Mouse (Mus musculus): ENCODE data around the gene Mybl2. TPM values are rescaled to one million over a fixed set of nuclear protein-coding genes. Genes with fewer than 3 reads are reported as not detected.

Gene Mybl2
- polyA plus RNA-seq, 1 experiment from 2014 or later: 71.7 TPM

DNA sequence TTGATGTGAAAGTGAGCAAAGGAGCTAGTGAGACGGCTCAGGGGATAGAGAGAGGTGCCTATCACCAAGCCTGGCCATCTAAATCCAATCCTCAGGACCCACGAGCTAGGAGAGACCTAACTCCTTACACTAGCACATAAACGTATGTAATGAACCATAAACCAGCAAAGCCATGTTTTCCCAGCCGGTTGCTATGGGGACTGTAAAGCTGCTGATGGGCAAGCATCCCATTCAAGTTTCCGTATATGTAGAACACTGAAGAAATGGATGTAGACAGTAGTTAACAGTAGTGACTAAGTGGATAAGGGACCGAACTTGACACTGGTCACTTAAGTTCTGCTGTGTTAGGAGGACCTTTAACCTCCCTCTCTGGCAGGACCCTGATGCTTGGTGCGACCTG, 19.5 kb downstream of the Mybl2 start:
- Histone ChIP-seq H3K4me1 (no peaks in the 10 kb centered on the region; the same call in 1 of the 2 replicates), H3K27ac (no peak overlapping the region), H3K9ac (no peak overlapping the region), H3K27me3 (replicated peaks) (no peaks in the 10 kb centered on the region), H3K9me3 (replicated peaks) (no peaks in the 10 kb centered on the region), H3K36me3 (peaks cover 99% of the 10 kb centered on the region), H3K4me2 (no peak overlapping the region), H3K4me3 (no peak overlapping the region)
- 83% methylated on average over 7 of the region's 7 CpGs for WGBS (ENCODE audit: insufficient replicate concordance)
- no peak for ATAC-seq

DNA sequence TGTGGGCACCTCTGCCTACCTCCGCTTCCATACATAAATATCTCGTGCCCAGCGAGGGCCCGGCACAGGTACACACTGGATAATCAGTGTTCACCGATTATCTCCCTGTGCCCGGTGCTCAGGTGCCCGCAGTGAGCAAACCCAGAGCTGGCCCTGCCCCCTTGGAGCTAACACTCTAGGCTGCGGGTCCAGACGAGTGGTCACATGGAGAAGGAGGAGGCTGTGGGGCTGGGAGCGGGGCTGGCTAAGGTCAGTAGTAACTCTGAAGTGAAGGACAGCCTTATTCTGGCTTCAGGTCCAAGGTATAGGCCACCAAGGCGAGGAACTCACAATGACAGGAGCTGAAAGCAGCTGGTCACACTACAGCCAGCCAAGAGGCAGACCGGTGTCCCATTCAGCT, 20.3 kb downstream of the Mybl2 start:
- H3K9me3 ChIP-seq (replicated peaks): no peaks in the 10 kb centered on the region
- WGBS (ENCODE audit: insufficient replicate concordance): 88% methylated on average over 12 of the region's 12 CpGs
- no peaks in the 10 kb centered on the region; the same call in 1 of the 2 replicates for H3K4me1 ChIP-seq
- no peak for ATAC-seq
- H3K4me2 ChIP-seq: no peak overlapping the region
- no peak overlapping the region for H3K4me3 ChIP-seq
- no peak overlapping the region for H3K9ac ChIP-seq
- no peak overlapping the region for H3K27ac ChIP-seq
- H3K27me3 ChIP-seq (replicated peaks): no peaks in the 10 kb centered on the region
- peaks cover 99% of the 10 kb centered on the region for H3K36me3 ChIP-seq

DNA sequence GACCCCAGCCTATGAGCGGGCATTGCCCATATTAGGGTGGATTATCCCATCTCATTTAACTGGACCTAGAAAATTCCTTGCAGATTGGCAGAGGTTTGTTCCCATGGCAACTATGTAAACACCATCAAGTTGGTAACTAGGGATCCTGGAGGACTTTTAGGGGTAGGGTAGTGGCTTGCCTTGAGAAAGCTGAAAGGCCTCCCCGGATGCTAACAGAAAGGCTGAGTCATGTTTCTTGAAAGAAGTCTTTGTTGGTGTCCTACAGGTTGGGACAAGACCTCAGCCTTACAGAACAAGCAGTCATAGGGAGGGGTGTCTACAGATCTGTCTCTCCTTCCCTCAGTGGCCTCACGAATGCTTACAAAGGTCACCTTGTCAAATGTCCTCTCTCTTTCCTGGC, 20.7 kb downstream of the Mybl2 start:
- Histone ChIP-seq H3K27ac (no peak overlapping the region), H3K4me1 (no peaks in the 10 kb centered on the region; the same call in 1 of the 2 replicates), H3K4me3 (no peak overlapping the region), H3K36me3 (peaks cover 98% of the 10 kb centered on the region), H3K27me3 (replicated peaks) (no peaks in the 10 kb centered on the region), H3K4me2 (no peak overlapping the region), H3K9ac (no peak overlapping the region), H3K9me3 (replicated peaks) (no peaks in the 10 kb centered on the region)
- ATAC-seq: no peak
- 83% methylated on average over 3 of the region's 3 CpGs for WGBS (ENCODE audit: insufficient replicate concordance)

DNA sequence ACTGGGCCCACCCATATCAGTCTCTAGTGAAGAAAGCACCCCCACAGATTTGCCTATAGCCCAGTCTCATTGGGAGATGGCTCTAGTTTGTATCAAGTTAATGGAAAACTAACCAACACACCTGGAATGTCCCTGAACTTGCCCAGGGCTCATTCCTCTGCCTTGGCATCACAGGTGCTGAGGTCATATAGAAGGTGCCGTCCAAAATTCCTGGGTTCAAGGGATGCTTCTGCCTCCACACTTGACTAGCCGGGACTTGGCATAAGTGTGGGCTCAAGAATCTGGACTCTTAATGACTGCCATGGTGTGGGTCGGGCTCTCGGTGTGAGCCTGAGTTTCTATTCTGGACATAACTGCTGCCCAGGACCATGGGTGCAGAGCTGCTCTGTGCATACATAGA, 24.6 kb downstream of the Mybl2 start:
- no peak overlapping the region for H3K4me2 ChIP-seq
- no peaks in the 10 kb centered on the region for H3K9me3 ChIP-seq (replicated peaks)
- WGBS (ENCODE audit: insufficient replicate concordance): 90% methylated on average over 4 of the region's 4 CpGs
- H3K27ac ChIP-seq: no peak overlapping the region
- no peak for ATAC-seq
- no peak overlapping the region for H3K4me3 ChIP-seq
- peaks cover 93% of the 10 kb centered on the region for H3K36me3 ChIP-seq
- H3K27me3 ChIP-seq (replicated peaks): no peaks in the 10 kb centered on the region
- H3K9ac ChIP-seq: no peak overlapping the region
- H3K4me1 ChIP-seq: peaks cover 3% of the 10 kb centered on the region; the same call in 1 of the 2 replicates

DNA sequence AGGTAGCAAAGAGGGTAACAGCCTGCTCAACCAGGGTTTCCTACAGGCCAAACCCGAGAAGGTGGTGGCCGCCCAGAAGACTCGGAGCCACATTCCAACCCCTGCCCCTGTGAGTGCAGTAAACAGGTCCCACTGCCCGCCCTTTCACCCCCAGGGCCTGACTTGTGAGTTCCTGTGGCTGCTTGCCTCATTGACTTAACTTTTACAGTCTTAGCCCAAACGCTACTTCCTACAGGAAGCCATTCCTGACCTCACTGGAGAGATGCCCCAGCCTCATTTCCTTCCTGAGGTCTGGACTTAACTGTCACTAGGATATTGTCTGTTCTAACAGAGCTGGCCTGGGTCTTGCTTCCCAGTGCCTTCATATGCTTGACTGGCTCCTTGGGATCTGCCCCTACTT, 28.1 kb downstream of the Mybl2 start:
- Histone ChIP-seq H3K9ac (no peak overlapping the region), H3K27ac (no peak overlapping the region), H3K4me3 (no peak overlapping the region), H3K36me3 (peaks cover 70% of the 10 kb centered on the region), H3K9me3 (replicated peaks) (no peaks in the 10 kb centered on the region), H3K4me2 (no peak overlapping the region), H3K4me1 (0 out of 2 replicates have a peak, but pooled peaks cover 3% of the 10 kb centered on the region), H3K27me3 (replicated peaks) (no peaks in the 10 kb centered on the region)
- ATAC-seq: peak; percentile 24
- WGBS (ENCODE audit: insufficient replicate concordance): 58% methylated on average over 5 of the region's 5 CpGs

DNA sequence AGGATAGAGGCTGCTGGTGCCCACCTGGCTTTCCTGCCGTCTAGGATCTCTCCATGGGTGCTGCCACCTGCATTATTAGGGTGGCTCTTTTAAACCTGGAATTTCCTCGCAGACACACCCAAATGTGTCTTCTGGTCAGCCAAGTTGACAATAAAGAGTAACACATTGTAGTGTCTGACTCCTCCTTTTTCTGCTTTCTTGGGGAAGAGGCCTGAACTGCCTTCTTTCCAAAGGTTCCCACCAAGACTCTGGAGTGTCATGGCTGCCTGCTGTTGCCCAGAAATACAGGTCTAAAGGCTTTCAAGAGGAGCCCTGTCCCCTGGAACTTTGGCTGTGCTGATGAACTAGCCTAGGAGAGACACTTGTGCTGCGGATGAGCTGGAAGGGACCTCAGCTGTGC, 30.0 kb downstream of the Mybl2 start:
- Histone ChIP-seq H3K4me2 (no peak overlapping the region), H3K27me3 (replicated peaks) (no peaks in the 10 kb centered on the region), H3K9me3 (replicated peaks) (no peaks in the 10 kb centered on the region), H3K36me3 (peaks cover 50% of the 10 kb centered on the region), H3K4me3 (no peak overlapping the region), H3K27ac (no peak overlapping the region), H3K9ac (no peak overlapping the region), H3K4me1 (0 out of 2 replicates have a peak, but pooled peaks cover 3% of the 10 kb centered on the region)
- no peak for ATAC-seq
- 83% methylated on average over 3 of the region's 3 CpGs for WGBS (ENCODE audit: insufficient replicate concordance)

DNA sequence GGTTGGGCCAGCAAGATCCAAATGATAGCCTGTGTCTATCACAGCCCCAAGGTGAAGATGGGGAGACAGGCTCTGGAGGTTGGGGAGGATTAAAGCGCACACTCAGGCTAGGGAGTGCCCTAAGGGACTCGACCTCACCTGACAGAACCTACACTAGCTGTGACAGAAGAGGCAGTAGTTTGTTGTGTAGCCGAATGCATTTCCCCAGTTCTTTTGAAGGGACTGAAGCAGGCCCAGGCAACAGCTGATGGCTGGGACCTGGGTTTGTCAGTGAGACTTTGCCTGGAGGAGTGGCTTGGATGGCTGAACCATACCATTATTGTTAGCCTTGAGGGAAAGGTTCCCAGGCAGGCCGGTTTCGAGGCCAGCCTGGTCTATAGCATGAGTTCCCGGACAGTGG, 30.6 kb downstream of the Mybl2 start:
- H3K4me2 ChIP-seq: no peak overlapping the region
- H3K4me3 ChIP-seq: no peak overlapping the region
- no peaks in the 10 kb centered on the region for H3K9me3 ChIP-seq (replicated peaks)
- ATAC-seq: no peak
- H3K36me3 ChIP-seq: peaks cover 45% of the 10 kb centered on the region
- H3K9ac ChIP-seq: no peak overlapping the region
- H3K27me3 ChIP-seq (replicated peaks): no peaks in the 10 kb centered on the region
- H3K4me1 ChIP-seq: 0 out of 2 replicates have a peak, but pooled peaks cover 3% of the 10 kb centered on the region
- no peak overlapping the region for H3K27ac ChIP-seq
- WGBS (ENCODE audit: insufficient replicate concordance): 76% methylated on average over 6 of the region's 6 CpGs

DNA sequence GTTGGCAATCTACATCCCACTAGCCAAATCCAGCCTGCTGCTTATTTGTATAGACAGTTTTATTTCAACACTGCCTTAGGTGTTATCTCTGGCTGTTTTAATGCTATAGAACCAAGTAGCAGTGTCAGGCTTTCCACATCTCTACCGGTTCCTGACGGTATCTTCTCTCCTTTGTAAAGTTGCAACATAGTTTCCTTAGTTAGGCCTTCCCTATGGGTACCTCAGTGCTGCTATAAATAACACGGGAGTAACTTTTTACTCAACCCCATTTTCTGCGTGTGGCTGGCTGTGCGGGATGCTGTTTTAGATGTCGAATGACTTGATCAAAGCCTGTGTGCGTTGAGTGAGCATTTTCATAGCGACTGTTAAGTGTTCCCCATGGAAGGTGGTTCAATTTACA, 32.1 kb downstream of the Mybl2 start:
- Histone ChIP-seq H3K36me3 (peaks cover 32% of the 10 kb centered on the region), H3K27ac (no peak overlapping the region), H3K4me2 (no peak overlapping the region), H3K4me3 (no peak overlapping the region), H3K4me1 (0 out of 2 replicates have a peak, but pooled peaks cover 3% of the 10 kb centered on the region), H3K9me3 (replicated peaks) (no peaks in the 10 kb centered on the region), H3K9ac (no peak overlapping the region), H3K27me3 (replicated peaks) (no peaks in the 10 kb centered on the region)
- 44% methylated on average over 8 of the region's 8 CpGs for WGBS (ENCODE audit: insufficient replicate concordance)
- ATAC-seq: no peak

DNA sequence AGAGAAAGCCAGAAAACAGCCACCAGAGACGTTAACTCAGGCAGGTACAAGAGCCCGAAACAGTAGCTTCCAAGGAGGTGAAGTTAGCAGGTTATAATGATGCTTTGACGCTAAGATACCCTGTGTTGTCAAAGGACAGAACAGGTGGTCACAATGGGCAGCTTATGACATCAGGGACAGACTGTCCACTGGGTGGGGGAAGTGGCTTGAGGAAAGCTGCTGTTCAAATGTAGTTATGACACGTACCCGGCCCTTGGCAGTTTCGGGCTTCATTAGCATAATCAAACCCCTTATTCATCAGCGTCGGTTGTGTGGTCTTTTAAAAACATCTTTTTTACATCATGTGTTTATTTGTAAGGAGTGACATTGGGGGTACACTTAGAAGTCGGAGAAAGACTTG, 33.2 kb downstream of the Mybl2 start, which contains the start of gene Gtsf1l:
Gene Gtsf1l (minus strand): TSS at position 128 of the 400 bp plus-strand sequence.
- Histone ChIP-seq H3K4me3 (no peak within 1 kb of the TSS), H3K9me3 (replicated peaks) (no peaks in the 10 kb centered on the region), H3K4me2 (no peak within 1 kb of the TSS), H3K4me1 (no peaks in the 10 kb centered on the region), H3K27me3 (replicated peaks) (no peaks in the 10 kb centered on the region), H3K27ac (no peak within 1 kb of the TSS), H3K9ac (no peak within 1 kb of the TSS), H3K36me3 (peaks cover 21% of the 10 kb centered on the region)
- WGBS (ENCODE audit: insufficient replicate concordance): 71% methylated on average over 9 of the region's 9 CpGs
- no peak for ATAC-seq

DNA sequence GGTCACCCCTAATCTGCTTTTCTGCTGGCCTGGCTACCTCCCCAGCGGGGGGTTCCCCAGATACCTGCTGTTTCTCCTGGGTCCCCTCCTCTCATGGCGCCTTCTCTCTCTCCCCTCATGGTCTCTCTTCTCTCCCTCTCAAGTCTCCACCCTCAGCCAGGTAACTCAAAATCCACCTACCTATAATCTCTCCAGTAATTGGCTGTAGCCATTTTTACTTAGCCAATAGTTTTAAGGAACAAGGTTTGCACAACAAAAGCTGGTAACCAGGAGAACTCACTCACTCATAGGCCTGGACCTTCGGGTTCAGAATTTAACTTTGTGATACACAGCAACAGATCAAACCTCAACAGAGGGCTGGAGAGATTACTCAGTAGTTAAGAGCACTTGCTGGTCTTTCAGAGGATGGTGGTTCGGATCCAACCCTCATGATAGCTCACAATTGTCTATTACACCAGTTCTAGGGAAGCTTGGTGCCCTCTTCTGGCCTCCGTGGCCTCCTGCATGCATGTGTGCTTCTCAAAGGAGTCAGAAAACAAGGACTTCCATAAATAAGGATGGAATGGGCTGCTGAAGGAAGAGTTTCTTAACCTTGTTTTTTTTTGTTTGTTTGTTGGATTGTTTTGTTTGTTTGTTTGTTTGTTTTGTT, 35.1 kb downstream of the Mybl2 start:
- Histone ChIP-seq H3K27me3 (replicated peaks) (no peaks in the 10 kb centered on the region), H3K9ac (no peak overlapping the region), H3K4me2 (no peak overlapping the region), H3K4me3 (no peak overlapping the region), H3K36me3 (peaks cover 6% of the 10 kb centered on the region), H3K27ac (no peak overlapping the region), H3K9me3 (replicated peaks) (no peaks in the 10 kb centered on the region), H3K4me1 (no peaks in the 10 kb centered on the region)
- ATAC-seq: no peak
- WGBS (ENCODE audit: insufficient replicate concordance): 50% methylated on average over 5 of the region's 5 CpGs

DNA sequence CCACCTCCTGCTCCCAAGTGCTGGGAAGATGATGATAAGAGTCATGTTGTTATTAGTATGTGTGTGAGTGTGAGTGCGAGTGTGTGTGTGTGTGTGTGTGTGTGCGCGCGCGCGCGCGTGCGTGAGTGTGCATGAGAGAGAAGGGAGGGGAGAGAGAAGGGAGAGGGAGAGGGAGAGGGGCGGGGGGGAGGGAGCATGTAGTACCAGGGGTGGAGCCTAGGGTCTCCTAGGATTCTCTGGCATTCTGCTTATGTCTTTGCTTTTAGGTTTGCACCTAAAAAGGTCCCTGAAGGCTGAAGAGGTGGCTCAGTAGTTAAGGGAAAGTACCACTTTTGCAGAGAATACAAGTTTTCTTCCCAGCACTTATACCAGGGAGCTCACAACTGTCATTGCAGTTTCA, 40.4 kb downstream of the Mybl2 start:
- Histone ChIP-seq H3K27ac (no peak overlapping the region), H3K4me2 (no peak overlapping the region), H3K9ac (no peak overlapping the region), H3K9me3 (replicated peaks) (no peaks in the 10 kb centered on the region), H3K4me3 (no peak overlapping the region), H3K36me3 (no peaks in the 10 kb centered on the region), H3K27me3 (replicated peaks) (no peaks in the 10 kb centered on the region; the same call in 1 of the 2 replicates), H3K4me1 (no peaks in the 10 kb centered on the region)
- no peak for ATAC-seq
- WGBS (ENCODE audit: insufficient replicate concordance): 85% methylated on average over 10 of the region's 10 CpGs

DNA sequence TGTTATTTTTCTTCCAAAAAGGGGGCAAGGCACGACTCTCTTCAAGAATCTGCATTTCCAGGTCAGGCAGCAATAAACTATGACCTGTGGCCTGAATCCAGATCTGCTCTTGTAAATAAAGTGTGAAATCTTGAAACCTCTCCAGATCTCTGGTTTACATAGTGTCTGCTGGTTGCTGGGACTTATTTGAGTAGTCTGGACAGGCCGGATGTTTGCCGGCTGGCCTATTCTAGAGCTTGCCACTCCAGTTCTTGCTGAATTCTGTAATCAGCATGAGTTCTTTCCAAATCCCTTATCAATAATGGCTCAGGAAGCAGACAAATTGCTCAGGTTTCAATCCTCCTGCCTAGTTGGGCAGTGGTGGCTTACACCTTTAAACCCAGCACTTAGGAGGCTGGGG, 41.3 kb downstream of the Mybl2 start:
- Histone ChIP-seq H3K4me3 (no peak overlapping the region), H3K4me1 (no peaks in the 10 kb centered on the region), H3K4me2 (no peak overlapping the region), H3K27me3 (replicated peaks) (peaks cover 7% of the 10 kb centered on the region; the same call in 1 of the 2 replicates), H3K27ac (no peak overlapping the region), H3K36me3 (no peaks in the 10 kb centered on the region), H3K9ac (no peak overlapping the region), H3K9me3 (replicated peaks) (no peaks in the 10 kb centered on the region)
- no peak for ATAC-seq
- 46% methylated on average over 3 of the region's 3 CpGs for WGBS (ENCODE audit: insufficient replicate concordance)

DNA sequence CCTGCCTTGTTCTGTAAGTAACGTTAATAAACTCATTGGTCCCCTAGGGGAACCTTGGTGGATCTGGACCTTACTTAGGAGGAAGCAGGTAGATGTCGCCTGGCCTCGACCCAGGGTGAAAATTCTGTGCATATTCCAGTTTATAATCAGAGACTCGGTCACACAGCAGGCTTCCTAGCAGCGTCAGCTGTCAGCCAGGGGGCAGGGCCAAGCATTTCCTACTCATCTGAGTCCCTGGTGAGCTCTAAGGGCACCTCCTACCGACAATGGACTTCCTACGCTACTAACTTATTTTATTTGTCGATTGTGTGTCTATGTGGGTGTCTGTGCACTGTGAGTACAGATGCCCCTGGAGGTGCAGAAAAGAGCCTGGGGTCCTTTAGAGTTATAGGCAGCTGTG, 45.4 kb downstream of the Mybl2 start:
- H3K27me3 ChIP-seq (replicated peaks): peaks cover 7% of the 10 kb centered on the region; the same call in 1 of the 2 replicates
- WGBS (ENCODE audit: insufficient replicate concordance): 34% methylated on average over 8 of the region's 8 CpGs
- no peak for ATAC-seq
- H3K4me3 ChIP-seq: no peak overlapping the region
- H3K4me1 ChIP-seq: no peaks in the 10 kb centered on the region; the same call in 1 of the 2 replicates
- H3K9ac ChIP-seq: no peak overlapping the region
- no peak overlapping the region for H3K4me2 ChIP-seq
- no peak overlapping the region for H3K27ac ChIP-seq
- H3K36me3 ChIP-seq: no peaks in the 10 kb centered on the region
- H3K9me3 ChIP-seq (replicated peaks): no peaks in the 10 kb centered on the region

All from liver, embryonic 12.5 days (tissue).